Mouse (Mus musculus) neural tube, embryonic 11.5 days (tissue): ENCODE results near the gene Sema4d. TPM values are rescaled to one million over a fixed set of nuclear protein-coding genes. Genes with fewer than 3 reads are reported as not detected.

Experiments used
- microRNA-seq: library from miRNA; unstranded; fragments of <30 nt; microRNA quantifications from one replicate; pipeline ENCODE4, GENCODE M21; 2016
- polyA plus RNA-seq: library from polyadenylated mRNA; unstranded; fragments of >200 nt; fragmentation: Nextera tagmentation; extraction: Ambion mirVana; gene quantifications from 2 replicates; pipeline ENCODE4 v1.2.1, GENCODE M21; 2014

Gene Sema4d
- polyA plus RNA-seq, 1 experiment from 2014 or later, result 6.7 TPM

Small RNAs within 50 kb of the gene (microRNA-seq; reads per million reads assigned to microRNA genes)
- gene Gm23566, result not detected

Other genes with a start within 250 kb of the Sema4d start
- gene Shc3, start 224.3 kb downstream of the Sema4d start, polyA plus RNA-seq, result 2.6 and 2.9 TPM in 2 replicates
- 315 and 323 TPM in 2 replicates for gene Cks2, start 148.5 kb downstream of the Sema4d start, polyA plus RNA-seq
- gene Secisbp2, start 142.1 kb downstream of the Sema4d start, polyA plus RNA-seq, result 29.2 and 29.8 TPM in 2 replicates
- 149 and 170 TPM in 2 replicates for gene Gadd45g, start 52.9 kb upstream of the Sema4d start, polyA plus RNA-seq